Mouse (Mus musculus) urinary bladder, postnatal 25 days (tissue): ENCODE data around the gene Zwilch.
"Not testable (repeated sequence)": the region's sequence is repeated elsewhere in the genome, so short reads cannot be mapped to it uniquely, and the experiment has no call there.

Source experiments
- DNase-seq: peaks from one replicate; pipeline ENCODE4 v3.0.0; 2022; ENCODE audit warnings: low spot score

The Zwilch gene

DNA sequence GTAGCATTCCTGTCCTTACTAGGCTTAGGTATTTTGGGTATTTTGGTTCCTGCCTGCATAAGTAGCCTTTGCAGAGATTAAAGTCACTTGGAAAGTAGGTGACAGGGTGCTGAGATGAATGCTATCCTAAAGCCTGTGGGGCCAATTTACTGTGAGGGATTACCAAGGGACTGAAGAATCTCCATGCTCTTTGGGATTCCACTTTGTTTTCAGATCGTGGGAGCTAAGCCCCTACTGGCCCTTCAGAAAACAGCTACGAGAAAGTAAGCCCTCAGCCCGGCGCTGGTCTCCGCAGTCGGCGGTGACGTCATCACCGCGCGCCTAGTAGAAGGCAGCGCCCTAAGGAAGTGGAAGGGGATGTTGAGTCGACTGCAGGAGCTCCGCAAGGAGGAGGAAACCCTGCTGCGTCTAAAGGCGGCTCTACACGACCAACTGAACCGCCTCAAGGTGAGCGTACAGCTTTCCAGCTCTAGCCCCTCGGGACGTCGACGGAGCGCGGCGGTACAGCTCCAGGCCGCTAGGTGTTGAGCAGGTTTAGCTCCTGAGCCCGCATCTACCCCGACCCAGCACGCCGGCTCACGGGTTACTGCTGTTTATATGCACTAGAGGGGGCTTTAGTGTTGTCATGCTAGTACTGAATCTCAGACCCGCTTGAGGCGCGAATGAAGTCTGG is 6.2 kb upstream of the Zwilch start, which contains the start of gene Snapc5:
Snapc5 (plus strand) TSS at position 301 of the 673 bp plus-strand sequence.
- DNase-seq, result peak; percentile 82

DNA sequence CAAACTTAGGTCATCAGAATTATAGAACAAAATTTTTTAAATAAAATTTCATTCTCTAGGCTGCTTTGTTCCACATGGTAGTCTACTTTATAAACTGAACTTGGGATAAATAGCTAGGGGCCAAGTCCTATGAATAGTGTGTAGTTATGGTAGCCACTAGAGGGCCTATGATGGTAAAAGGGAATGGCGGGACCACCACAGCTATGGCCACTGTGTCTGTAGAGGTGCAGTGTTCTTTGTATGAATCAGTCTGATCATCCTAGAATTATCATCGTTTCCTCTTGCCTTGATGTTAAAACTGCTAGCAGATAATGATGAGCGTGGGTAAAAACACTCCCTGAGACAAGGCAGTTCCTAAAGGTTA is 5.7 kb upstream of the Zwilch start:
- no peak for DNase-seq

DNA sequence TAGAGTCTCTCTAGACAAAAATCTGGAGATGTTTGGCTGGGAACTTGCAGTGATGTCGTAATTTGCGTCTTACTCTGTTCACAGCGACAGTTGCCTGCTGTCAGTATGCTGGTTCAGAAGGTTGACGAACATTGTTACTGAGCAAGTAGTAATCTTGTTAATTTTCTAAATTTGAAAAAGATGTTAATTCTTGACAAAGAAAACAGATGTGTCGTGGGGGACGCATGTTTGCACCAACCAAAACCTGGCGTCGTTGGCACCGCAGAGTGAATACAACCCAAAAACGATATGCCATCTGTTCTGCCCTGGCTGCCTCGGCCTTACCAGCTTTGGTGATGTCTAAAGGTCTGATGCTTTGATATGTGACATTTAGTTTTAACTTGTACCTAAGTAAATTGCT is 2.5 kb upstream of the Zwilch start:
- DNase-seq, result no peak

DNA sequence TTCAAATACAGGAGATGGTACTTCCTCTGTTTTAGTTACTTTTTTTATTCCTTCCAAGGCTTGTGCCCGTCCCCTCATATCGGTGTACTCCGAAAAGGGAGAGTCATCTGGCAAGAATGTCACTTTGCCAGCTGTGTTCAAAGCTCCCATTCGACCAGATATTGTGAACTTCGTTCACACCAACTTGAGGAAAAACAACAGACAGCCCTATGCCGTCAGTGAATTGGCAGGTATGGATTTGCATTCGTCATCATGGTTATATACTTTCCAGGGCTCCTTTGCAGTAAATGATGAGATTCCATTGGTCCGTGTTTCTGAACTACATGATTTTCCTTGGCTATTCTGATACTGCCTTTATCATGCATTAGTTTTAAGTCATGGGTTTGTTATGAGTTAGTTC is 1.9 kb upstream of the Zwilch start:
- no peak for DNase-seq

DNA sequence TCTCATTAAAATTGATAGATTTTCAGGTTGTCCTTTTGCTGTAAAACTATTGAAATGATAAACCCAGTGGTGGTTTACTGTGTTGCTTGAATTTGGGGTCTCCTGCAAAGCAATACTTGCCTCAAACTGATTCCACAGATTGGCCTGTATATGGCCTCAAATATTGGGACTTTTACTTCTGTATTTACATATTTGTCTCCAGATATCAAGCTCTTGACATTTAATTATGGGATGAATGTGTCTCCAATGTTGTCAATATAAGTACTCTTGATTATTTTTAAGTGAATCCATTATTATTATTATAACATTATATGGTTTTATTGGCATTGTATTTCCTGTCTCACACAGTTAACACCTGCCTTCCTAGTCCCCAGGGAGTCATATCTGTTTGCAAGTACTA is 1.4 kb upstream of the Zwilch start:
- DNase-seq, result no peak

DNA sequence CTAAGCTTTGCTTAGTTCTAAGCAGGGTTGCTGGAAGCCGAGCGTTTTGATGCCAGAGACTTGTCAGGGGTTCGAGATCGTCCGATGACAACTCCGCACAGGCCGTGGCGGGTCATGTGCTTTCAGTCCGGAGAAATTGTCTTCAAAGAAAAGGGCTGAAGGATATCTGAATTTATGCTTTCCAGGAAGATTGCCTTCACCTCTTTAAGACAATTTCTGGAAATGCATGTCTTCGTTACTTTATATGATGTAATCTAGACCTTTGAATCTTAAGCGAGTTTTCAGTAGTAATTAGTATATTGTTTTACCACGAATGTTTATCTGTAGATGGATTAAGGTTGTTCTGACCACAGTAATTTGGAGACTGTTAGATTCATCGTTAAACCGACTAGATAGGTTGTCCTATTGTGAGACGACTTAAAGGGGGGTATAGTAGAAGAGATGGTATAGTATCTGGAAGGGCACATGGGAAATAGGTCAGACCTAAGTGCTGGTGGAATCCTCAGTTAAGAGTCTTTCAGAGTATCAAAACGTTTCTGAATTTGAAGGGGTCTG is 839 bp upstream of the Zwilch start:
- DNase-seq, result no peak

DNA sequence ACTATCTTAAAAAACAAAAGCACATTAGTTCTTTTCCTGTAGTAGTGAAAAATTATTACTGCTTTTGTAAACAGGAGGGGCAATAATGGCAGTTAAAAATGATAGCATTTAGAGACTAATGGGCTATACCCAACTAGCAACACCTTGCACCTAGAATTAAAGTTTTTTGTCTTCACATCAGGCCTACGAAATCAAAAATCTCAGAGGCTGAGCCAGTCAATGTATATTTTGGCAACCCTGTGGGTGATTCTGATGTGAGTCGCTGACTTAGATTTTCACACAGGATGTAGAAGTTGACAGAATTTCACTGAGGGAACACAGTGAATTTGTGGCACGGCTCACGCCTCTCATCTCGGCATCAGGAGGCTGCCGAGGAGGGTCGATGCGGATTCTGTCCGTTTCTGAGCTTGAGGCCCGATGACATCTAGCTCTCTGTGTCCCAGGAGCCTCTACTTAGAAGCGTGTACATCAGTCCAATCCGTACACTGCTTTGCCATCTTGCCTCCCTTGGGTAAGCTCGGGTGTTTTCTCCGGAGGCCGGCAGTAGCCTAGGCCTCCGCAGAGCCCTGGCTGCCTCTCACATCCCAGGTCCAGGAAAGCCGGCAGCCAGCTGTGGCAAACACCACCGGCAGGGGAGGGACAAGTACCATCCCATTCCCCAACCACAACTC is 624 bp downstream of the Zwilch start:
- no peak for DNase-seq

DNA sequence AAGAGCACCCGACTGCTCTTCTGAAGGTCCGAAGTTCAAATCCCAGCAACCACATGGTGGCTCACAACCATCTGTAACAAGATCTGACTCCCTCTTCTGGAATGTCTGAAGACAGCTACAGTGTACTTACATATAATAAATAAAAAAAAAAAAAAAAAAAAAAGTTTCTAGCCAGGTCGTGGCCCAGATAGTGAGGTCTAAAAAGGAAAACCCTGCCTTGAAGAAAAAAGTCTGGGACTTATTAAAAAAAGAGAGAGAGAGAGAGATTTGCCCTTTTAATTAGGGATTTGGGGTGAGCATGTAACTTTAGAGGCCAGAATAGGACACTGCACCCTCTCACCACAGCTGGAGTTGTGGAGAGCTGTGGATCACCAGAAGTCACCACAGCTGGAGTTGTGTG is 2.9 kb downstream of the Zwilch start:
- not testable (repeated sequence) for DNase-seq

DNA sequence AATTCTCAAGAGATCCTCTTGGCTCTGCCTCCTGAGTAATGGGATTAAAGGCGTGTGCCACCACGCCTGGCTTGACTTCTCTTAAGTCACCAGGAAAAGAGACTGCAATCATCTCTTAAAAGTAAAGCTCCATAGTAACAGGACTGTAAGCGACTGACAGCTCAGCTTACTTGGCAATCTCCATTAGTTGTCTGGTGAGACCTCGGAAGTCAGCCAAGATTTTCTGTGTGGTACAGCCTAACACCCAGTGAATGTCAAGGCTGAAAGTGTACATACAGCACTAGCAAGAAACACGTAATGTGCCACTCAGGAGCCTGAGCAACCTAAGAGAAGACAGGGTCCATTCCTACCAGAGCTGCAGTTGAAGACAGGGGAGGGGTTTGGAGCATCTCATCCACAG is 12.4 kb downstream of the Zwilch start:
- no peak for DNase-seq

DNA sequence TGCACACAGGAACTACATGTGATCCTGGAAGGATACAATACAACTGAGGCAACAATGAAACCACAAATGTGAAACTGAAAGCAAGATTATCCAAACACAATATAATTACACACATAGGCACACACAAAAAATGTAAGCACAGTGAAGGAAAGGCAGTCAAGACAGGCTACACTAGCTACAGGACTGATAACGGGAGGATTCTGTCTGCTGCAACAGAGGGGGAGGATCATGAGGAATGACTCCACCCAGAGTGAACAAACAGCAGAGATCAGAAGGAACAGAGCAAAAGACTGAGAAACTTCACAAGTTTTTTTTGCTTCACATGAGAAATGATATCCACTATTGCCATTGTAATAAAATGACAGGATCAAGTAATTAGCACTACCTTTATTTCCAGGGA is 16.3 kb downstream of the Zwilch start:
- no peak for DNase-seq

DNA sequence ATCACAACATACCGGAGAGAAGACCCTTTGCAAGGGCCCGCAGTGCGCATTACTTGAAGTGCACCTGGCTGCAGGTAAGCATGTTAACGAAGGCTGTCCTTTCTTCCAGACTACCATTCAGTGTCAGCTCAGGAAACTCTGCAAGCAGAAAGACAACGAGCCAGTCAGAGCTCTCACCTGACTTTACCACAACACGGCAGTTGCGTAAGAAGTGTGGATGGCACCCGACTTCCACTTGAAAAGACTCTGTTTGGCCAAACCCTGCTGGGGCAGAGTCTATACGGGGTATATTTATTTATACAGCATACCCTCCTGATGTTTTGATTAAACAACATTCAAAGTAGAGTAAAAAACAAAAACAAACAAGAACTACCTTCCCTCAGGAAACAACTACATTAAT is 33.0 kb downstream of the Zwilch start:
- DNase-seq, result no peak

DNA sequence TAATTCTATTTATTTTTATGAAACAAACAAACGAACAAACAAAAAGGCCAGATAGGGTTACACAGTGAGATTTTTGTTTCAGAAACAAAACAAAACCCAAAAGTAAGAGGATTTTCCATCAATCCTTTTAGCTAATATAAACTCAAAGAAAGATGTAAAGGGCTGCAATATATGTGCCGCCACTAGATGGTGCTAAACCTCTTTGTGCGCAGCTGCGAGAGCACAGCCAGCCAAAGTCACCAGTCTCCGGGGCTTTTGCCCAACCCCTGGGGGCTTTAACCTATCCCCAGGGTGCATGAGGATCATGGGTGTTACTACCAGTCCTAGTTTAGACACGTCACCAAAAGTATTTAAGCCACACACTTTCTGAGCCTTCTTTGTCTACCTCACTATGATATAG is 34.0 kb downstream of the Zwilch start:
- peak; percentile 41 for DNase-seq

DNA sequence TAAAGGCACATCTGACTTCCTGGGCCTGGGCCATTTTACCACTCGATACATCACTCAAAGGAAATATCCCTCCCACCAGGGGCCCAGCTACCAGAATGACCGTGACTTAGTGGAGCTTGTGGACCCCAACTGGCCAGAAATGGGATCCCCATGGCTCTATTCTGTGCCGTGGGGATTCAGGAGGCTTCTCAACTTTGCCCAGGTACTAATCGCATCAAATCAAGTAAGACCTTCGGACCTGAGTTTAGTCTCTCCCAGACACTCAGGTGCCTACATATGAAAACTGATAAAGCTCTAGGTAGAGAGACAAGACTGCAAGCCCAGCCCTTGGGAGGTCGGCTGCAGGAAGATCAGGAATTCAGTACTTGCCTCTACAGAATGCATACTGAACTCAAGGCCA is 41.3 kb downstream of the Zwilch start:
- DNase-seq, result no peak

DNA sequence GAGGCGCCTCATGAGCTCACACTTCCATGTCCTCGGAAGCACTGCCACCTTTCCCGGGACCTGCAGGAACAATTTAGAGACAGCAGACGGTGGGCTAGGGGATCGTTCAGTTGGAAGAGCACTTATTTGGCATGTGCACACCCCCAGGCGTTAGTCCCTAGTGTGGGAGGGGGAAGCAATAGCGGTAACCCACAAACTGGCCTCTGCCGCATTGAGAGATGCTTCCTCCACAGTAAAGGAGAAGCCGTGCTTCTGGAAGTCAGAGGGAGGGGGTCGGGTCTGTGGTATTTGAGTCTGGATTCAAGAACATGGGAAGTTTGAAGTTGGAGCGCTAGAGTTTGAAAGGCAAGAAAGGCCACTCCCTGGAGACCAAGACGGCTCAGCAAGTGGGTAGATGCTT is 46.8 kb downstream of the Zwilch start:
- no peak for DNase-seq

DNA sequence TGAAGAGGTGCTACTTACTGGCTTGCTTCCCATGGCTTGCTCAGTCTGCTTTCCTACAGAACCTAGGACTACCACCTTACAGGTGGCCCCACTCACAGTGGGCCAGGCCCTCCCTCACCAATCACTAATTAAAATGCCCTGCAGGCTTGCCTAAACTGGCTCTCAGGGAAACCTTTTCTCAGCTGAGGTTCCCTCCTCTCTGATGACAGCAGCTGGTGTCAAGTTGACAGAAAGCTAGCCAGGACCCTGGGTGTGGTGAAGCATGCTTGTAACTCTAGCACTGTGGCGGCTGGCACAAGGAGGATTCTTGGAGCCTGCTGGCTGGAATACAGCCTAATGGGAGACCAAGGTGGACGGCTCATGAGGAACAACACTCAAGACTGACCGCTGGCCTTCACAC is 47.6 kb downstream of the Zwilch start:
- DNase-seq, result no peak

DNA sequence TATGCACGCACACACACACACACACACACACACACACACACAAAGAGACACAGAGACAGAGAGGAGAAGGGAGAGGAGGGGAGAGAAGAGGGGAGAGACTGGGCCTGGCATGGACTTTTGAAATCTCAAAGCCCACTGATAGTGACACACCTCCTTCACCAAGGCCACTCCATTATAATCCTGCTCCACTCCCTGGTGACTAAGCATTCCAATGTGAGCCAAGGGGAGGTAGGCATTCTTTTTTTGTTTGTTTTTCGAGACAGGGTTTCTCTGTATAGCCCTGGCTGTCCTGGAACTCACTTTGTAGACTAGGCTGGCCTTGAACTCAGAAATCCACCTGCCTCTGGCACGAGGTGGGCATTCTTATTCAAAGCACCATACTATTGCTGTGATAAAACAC is 48.1 kb downstream of the Zwilch start:
- not testable (repeated sequence) for DNase-seq

DNA sequence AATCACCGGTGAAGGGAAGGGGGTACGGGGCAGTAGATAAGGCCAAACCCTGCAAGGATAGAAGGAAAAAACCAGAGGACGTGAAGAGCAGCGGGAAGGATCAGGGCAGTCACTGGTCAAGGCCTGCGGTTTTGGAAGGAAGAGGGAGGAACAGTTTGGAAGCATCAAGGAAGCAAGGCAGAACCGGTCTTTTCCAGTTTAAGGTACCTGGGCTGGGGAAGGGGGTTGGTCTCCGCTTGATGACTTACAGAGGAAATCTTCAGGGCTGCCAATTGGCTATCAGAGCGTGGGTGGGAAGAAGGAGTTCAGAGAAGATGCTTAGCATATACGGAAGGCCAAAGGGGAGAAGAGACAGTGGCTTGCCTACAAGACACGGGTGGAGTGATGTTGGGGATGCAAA is 50.3 kb downstream of the Zwilch start:
- no peak for DNase-seq

DNA sequence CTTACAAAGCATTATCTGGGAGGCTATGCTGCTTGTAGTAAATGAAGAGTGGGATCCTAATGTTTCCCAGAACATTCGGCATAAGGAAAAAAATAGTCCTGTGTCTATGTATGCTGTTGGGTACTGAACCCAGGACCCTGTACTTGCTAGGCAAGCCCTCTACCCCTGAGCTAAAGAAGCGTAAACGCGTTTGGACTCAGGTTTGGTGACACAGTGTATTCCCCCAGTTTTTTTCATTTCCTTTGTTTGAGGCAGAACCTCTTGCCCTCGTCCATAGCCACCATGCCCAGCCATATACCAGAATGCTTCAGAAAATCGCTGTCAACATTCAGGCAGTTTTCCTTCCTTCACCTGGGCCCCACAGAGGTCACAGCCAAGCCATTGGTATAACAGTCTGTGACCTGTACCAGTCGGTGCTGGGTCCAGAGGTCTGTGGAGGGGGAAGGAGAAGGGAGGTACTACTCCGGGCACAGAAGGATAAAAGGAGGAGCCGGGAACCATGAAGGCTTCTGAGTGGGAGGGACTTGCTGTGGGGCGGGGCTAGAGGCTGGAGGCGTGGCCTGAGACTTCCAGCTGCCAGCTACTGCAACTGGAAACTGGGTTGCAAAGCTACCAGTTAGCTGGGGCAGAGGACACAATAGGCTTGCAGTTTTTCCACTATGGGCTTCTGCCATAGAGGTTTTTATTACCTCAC is 52.2 kb downstream of the Zwilch start:
- DNase-seq, result no peak

DNA sequence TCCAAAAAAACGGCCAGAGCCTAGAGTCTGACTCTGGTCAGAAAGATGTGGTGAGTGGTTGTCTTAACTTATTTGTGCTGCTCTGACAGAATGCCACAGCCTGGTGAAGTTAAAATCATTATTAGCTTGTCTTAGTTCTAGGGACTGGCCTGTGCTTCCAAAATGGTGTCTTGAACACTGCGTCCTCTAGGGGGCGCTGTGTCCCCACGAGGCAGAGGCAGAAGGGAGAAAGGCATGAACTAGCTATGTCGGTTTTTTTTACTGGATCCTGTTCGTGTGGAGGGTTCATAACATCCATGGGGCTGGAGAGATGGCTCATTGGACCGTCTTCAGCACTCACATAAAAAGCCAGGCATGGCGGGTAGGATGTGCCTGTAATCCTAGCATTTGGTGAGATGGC is 53.0 kb downstream of the Zwilch start:
- DNase-seq, result peak; percentile 41

DNA sequence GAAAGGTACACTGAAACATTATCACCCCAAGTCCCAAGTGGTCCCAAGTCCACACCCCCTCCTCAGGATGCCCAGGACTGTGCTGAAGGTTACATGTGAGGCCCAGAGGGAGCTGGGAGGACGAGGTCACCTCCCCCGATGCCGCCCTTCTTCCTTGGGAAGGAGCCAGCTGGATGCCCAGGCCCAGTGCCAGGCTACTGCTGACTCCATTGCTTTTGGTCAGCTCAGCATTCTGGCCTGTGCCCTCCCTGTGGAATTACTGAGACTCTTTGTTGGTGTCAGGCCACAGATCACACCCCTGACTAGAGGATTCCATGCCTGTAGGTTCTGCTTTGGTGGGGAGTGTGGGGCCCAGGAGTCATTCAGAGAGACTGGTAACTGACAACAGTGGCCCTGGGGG is 56.0 kb downstream of the Zwilch start, which contains the start of gene Lctl:
Lctl (plus strand) TSS at position 272 of the 400 bp plus-strand sequence.
- no peak for DNase-seq

DNA sequence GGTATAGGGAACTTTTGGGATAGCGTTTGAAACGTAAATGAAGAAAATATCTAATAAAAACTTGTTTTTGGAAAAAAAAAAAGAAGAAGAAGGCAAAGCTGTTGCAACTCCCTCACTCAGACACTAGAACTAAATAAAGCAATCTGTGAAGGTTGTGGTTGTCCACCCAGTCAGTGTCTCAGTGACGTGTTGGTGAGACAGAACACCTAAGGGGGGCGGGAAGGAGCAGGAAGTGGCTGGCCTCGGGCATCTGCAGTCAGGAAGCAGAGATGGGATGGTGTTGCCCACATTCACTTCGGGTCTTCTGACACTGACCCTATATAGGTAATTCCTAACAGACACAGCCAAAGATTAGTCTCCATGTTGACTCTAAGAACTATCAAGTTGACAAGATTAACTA is 57.1 kb downstream of the Zwilch start:
- DNase-seq, result no peak

DNA sequence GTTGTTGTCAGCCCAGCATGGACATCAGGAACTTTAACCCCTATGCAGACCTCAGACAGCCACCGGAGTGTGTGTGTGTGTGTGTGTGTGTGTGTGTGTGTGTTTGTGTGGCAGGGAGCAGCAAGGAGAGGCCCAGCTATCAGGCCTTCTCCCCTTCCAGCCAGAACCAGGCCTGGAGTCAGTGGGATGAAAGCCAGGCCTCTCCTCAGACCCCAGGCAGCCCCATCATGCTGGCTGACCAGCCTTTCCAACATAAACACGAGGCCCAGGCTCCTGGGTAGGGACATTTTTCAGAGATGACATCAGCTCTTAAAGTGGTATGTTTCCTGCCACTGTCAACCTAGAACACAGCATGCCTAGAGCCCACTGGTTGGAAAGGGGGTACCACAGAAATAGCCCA is 58.3 kb downstream of the Zwilch start:
- DNase-seq, result no peak

DNA sequence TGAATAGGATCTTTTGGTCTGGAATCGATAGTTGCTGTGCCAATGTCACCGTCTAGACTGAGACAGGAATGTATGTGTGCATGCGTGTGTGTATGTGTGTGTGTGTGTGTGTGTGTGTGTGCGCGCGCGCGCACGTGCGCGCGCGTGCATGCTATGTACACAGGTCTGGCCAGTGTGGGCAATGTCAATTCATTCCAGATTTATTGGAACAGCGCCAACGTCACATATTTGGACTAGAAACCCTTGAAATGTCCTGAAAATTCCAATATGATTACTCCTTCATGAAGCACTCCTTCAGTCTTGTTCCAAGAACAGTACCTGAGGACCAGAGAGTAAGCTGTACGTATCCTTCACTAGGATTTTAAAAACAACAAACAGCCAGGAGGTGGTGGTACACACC is 62.4 kb downstream of the Zwilch start:
- DNase-seq, result no peak
